Mouse (Mus musculus): ENCODE measurements around the gene Dad1.

Dad1 gene

DNA sequence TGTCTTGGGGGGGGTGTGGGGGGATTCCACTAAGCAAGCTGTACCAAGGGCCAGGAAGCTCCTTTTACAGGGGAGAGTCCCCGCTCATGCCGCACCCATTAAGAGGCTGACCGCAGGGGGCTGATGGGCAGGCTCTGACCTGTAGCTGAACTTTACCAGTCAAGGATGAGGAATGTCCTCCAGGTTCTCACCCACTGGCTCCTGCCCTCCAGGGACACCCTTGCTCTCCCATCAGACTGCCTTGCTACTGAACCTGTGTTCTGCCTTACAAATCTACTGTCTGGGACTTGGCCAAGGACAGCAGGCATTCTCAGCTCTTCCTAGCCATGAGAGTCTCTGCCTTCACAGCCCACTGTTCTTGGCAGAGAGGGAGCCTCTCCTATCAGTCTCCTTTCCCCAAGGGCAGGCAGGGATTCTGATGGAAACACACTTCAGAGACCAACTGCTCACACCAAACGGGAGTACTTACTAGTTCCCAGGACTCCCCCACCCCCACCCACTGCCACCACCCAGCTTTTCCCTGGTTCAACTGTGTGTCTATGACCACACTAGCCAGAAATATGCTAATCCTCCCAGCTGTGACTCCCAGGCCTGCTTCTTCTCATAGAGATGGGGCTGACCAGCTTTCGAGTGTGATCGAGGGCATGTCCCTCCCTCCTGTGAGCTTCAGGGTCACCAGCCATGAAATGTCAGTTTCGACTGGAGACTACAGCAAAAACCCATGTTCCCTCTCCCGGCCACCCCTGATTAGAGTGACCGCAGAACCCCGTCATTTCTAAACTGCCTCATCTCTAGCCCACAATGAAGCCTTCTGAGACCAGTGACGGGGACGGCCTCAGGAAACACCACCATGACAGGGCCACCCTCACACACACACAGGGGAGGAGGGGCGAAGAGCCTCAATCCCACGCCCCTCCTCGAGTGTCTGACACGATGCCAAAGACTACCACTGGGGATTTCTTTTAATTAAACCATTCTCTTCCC is 29.1 kb downstream of the Dad1 start:
- DNase-seq (ENCODE audit: low read depth, low spot score), result peak; percentile 19

DNA sequence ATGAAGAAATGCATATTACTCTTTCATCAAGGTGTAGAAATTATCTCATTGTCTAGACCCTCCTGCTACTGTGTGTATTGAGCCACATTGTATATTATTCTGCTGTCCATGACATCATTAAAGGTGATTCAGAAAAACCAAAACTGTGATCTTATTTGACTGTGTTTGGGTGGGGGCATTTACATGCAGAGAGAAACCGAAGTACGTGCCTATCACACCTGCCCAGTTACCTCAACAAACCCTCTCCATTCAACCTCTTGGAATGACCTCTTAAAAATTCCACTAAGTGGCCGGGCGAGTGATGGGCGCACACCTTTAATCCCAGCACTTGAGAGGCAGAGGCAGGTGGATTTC is 29.9 kb downstream of the Dad1 start:
- DNase-seq (ENCODE audit: low read depth, low spot score), result no peak

DNA sequence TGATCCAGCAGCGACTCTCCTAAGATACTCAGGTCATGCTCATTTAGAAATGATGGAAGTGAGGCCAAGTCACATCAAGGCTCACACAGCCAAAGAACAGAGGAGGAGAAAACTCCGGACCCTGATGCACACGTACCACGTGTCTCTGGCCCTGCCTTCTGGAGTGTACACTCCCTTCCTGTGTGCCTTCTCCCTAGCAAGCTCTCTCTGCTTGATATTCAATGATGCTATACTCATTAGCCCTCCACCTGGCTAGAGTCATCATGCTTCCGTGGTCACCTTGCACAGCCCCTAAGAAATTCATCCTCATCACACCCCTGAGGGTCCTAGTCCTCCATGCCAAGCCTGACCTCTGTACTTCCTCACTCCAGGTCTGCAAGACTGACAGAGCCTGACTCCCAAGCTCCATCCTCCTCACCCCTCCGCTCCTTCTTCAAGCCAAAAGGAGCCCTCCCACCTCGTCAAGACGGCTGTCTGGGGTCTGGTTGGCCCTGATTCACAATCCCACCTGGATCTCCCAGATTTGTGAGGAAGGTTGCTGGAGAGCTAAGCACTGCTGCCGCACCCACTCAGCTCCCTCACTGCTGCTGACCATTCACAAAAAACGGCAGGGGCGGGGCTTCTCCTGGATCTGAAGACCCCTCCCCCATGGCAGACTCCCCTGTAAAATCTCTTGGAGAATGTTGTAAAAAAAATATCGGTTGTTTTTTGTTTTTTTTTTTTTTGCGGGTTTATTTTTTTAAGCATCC is 30.4 kb downstream of the Dad1 start:
- peak; percentile 29 for DNase-seq (ENCODE audit: low read depth, low spot score)

DNA sequence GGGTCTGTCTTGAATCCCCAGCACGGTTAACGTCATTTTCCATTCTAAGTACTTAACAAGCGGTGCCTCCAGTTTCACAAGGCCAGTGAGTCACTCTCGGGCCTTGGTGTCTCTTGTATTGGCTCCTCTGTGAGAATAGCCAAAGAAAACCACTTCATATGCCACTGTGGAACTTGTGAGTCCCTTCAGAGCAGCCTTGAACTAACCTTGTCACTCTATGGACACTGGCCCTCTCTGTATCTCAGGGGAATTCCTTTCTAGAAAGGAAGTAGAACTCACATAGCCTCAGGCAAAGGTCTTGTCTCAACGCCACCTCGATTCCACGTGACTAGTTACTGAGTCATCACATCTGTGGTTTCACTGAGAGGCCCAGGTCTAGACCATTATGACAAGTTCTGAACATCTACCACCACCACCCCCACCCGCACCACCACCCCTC is 31.6 kb downstream of the Dad1 start:
- peak; percentile 77 for DNase-seq (ENCODE audit: low read depth, low spot score)

DNA sequence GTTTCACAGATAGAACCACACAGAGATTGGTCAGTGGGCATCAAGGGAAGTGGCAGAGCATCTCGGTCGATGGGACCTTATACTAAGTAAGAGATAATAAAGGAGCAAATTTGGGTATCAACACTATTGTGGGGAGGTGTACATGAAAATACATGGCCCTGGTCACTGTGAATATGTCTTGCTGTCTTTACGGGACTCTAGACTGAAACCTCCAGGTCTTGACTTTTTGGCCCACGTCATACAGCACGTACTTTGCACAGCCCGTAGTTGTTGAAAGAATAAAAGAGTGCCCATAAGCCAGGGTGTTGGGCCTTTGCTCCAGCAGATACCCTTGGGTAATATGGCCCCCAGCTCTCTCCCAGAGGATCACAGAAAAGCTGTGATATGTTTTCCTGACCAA is 32.3 kb downstream of the Dad1 start:
- DNase-seq (ENCODE audit: low read depth, low spot score), result no peak

DNA sequence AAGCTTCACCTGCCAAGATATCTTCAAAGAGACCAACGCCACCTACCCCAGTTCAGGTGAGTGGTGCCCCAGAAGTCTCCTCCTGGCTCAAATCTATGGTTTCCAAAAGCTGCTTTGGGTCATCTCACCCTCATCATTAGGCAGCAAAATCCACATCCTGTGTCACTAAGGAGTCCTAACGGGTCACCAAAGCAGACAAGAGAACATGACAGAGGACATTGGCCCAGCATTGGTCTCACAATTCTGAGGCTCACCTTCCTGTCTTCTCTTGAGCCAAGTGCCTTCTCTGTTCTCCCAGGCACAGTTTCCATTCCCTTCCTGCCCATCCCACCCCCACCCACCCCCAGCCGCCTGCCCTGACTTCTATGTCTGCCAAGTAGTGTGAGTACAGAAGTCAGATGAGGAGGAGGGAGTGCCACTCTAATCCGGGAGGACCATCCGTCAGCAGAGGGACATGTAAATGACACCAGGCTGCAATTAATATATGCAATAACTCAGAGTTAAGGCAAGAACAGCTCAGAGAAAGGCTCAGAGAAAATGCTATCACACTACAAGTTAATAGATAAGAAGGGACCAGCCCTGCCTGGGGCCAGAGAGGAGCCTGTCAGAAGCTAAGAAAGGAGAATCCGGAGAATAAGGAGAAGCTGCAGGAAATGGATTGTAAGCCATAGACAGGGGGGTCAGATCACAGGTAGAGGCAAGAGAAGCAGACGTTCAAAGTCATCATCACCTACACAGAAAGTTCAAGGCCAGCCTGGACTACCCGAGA is 33.0 kb downstream of the Dad1 start:
- DNase-seq (ENCODE audit: low read depth, low spot score), result no peak

DNA sequence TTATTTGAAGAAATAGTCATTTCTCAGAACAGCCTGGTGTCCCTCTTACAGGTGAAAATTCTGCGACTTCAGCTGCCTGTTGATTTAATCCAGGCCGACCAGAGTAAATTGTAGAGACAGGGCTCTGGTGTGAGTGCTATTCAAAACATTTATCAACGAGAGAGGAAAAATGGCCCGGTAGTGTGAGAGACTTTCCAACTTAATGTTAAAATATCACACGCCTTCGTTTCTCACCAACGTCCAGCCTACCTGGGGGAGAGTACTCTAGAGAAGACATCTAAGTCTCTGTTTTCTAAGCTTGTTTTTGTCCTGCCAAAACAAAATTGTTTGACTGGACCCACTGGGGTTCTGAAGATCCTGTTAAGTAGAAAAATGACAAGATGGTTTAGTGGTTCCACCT is 34.1 kb downstream of the Dad1 start:
- no peak for DNase-seq (ENCODE audit: low read depth, low spot score)

DNA sequence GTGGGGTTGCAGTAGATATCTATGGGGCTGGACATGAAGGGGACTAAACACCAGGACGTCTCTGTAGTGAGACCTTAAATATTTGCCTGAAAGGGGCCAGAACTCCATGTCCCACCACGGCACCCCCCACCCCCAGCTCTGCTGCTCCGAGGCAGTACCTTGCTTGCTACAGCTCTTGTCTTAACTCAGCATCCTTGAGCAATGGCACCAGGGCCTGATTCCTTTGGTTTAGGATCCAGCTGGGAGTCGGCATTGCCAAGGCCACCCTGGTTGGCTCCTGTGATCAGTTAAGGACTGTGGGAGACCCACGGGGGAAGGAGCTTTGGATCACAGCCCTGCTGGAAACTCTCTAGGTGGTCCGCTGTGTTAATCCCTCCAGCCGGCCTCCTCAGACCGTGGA is 34.6 kb downstream of the Dad1 start:
- no peak for DNase-seq (ENCODE audit: low read depth, low spot score)

DNA sequence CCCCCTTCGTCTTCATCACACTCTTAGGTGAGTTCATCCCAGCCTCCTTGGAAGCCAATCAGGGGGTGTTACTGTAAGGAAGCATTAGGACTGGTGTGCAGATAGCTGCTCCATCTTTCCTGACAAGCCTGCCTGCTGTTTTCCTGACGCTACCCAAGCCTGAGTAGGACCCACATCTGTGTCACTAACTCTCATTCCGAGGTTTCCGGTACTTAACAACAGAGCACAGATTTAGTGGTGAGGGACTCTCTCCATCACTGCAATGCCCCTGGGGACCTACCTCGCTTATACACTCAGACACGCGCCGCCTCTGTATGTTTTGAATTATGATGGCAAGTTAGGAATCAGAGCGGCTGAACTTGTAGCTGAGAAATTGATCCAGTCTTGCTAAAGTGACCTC is 35.2 kb downstream of the Dad1 start:
- no peak for DNase-seq (ENCODE audit: low read depth, low spot score)

DNA sequence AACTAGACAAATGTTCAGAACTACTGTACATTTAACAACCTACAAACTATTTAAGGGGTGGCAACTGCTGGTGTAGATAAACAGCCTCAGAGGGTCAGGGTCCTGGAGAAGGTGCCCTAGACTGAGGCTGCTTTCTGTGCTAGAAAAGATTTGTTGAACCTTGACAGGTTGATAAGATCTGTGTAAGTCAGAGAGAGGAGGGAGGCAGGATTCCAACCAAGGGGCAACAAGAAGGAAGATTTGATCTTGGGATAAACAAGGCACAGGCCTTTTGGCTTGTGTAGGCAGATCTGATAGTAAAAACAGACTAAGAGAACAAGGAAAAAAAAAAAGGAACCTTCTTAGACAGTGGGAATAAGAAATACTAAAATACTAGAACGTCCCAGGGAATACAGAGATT is 35.7 kb downstream of the Dad1 start:
- no peak for DNase-seq (ENCODE audit: low read depth, low spot score)

DNA sequence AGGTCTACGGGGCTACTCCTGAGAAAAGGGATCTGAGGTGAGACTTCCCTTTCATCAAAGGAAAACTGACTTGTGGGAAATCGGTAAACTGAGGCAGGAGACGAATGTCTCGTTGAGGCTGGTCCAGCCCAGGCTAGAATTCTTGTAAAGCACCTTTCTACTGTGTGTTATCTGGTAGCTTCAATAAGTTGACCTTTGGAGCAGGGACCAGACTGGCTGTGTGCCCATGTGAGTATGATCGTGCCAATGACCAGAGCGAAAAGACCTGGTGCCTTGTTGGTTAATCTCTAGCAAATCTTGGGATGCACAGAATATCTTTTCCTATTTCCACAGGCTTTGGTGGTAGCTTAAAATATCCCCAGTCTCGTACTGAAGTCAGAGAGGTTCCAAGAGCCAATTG is 37.8 kb downstream of the Dad1 start:
- DNase-seq (ENCODE audit: low read depth, low spot score), result no peak

DNA sequence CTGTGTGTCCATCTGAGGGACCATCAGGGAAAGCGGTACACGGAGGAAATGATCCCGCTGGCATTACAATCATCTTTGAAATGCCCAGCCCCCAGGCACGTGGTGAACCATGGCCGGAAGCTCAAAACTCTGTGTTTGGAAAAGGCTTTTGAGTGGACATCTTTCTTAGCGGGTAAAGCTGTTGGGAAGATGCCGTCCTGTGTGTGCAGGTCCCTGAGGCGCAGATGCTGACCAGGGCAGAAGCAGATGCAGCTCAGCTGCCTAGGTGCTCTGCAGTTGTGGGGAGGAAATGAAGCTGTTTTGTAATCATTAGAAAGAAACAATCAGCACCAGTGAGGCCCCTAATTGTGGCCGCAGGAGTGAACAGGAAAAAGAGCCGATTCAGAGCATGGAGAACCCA is 39.0 kb downstream of the Dad1 start:
- no peak for DNase-seq (ENCODE audit: low read depth, low spot score)

DNA sequence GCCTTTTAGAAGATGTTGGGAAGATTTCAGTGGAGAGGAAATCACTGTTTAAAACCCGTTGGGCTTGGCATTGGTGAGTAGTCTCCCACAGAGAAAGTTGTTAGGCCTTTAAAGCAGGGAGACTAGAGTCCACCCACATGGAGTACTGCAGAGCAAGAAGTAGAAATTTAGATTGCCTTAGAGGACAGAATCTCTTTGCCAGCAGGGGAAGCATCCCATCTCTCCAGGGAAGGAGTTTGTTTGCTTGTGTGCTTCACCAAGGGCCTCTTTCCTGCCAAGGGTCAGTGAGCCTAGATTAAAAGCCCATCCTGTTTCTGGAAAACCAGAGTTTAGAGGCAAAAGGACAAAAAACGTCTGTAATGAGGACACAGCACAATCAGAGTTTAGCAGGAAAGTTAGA is 39.4 kb downstream of the Dad1 start:
- no peak for DNase-seq (ENCODE audit: low read depth, low spot score)

DNA sequence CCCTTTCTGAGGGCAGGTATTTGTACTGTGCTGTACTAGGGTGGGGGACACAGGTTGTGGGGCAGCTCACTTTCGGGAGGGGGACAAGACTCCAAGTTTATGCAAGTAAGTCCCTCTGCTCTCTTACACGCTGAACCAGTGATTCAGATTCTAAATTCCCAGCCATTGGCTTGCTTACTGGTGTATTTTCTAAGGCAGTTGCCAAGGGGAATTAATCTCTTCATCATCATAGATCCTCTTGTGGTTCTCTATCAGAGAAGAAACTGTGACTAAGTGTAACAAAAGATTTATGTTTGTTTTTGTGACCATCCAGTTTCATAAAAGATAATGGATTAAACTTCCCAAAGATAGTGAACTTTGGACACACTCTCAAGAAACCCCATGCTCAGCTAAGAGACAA is 40.2 kb downstream of the Dad1 start:
- no peak for DNase-seq (ENCODE audit: low read depth, low spot score)

DNA sequence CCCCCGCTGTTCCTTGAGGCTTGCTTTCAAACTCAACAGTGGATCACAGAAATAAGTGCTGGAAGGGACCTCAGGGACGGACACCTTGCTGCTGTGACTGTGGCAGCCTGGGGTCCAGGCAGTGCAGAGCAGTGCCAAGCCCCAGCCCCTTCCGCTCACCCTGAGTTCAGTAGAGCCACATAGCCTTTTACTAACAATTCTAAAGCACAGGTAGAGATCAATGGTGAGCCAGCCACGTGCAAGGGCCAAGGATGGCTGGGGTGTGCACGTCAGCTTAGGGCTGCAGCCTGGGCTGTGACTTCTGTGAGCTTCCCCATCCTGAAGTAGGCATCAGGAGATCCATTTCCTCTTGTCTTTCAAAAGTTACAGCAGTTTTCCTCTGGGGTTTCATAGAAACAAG is 42.1 kb downstream of the Dad1 start:
- DNase-seq (ENCODE audit: low read depth, low spot score), result no peak

DNA sequence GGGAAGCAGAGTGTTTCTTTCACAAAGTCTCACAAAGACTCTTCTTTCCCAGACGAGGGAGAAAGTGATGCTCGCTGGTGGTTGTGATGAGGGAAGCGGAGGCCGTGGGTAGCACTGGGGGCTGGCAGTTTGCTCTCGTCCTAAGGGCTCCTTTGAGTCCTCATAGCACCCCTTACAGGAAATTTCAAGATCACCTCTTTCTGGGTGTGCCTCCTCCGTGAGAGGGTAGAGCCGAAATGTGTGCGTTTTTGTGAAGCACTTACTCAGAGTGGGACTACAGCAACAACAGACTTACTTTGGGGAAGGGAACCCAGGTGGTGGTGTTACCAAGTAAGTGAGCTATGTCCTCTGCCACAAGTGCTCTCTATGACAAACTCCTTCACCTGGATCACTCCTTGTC is 42.7 kb downstream of the Dad1 start:
- no peak for DNase-seq (ENCODE audit: low read depth, low spot score)

DNA sequence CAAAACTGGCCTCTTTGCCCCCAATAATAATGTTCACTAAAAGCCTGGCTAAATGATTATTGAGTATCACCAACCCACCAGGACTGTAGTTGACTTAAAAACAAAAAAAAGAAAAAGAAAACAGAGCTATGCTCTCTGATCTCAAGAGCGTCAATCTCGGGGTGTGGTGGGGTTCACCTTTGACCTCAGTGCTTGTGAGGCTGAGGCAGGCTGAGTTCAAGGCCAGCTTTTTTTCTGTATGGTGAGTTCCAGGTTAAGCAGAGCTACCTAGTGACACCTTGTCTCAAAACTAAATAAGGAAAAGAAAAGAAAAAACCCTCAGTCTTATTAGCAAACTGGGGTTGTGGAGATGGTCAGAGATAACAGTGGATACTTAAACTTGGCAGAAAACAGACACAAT is 43.5 kb downstream of the Dad1 start:
- no peak for DNase-seq (ENCODE audit: low read depth, low spot score)

DNA sequence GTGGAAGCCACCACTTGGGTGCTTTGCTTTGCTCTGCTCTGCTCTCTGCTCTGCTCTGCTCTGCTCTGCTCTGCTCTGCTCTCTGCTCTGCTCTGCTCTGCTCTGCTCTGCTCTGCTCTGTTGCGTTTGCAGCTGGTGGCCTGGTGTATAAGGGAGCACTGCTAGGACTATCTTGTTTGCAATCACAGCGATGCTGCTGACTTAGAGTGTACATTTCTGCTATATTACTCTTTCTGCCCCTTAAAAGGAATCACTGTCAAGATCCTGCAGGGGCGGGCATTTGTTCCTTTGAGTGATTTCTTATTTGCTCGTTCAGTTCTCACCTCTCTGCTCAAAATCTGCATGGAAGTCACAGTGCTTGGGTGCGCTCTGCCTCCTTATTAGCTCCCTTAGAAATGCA is 44.0 kb downstream of the Dad1 start:
- DNase-seq (ENCODE audit: low read depth, low spot score), result no peak

DNA sequence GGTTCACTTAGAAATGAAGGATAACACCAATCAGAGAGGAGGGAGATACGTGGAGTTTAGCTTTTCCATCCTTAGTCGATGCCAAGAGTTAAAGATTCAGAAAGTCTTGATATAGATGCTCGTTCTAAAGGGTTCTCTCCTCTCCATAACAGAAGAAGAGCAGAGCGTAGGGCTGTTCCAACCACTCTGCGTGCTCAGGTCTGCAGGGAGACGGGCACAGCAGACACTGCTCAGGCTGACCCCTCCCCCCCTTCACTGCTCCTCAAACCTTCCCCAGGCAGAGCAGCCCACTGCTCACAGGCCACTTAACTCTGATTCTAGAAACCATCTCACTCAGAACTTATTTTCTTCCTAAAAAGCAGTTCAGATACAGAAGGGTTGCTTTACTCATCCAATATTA is 45.2 kb downstream of the Dad1 start:
- no peak for DNase-seq (ENCODE audit: low read depth, low spot score)

DNA sequence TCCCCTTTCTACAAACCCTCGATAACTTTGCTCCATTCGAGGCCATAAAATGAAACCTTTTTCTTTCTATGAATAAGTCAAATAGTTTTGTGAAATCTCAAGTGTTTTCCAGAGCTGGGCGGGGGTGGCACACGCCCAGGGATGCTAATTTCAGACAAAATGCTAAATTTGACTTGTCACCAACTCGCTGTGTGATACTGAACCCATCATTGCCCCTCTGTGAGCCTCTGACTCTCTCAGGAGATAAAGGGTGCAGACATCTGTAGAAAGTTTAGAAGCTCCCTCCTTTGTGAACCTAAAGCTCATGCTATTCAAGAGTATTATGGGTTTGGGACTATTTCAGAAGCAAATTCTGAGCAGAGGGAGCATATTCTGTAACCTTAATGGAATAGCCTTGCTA is 46.0 kb downstream of the Dad1 start:
- DNase-seq (ENCODE audit: low read depth, low spot score), result no peak

DNA sequence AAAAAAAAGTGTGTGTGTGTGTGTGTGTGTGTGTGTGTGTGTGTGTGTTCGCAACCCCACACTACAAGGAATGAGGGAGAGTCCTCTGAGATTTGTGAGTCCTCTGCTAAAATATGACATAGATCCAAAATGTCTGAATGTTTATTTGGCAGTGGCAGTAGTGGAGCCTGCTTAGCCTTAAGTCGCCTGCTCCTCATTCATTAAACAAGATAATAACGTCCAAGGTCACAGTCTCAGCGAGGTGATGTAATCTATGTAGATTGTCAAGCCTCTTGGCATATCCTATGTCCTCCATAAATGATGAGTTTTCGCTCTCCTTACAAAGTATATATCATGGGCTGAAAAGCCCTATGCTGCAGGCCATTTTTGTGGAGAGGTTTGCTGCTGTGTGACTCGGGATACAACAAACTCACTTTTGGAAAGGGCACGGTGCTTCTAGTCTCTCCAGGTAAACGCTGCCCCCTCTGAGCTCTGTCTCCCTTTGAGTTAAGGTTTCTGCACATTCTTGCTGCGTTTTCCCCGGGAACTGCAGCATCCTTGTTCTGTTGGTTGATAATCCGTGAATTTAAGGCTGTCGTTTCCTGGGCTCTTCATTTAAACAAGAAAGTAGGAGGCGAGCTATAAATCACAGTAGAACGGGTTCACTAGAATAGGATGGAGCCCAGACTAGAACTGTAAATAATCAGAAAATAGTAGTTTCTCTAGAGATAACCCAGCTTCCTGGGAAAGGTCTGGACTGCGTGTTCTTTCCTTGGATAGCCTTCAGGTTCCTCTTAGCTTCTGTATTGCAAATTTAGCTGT is 47.0 kb downstream of the Dad1 start:
- no peak for DNase-seq (ENCODE audit: low read depth, low spot score)

Measured in ZHBTc4 (cell line).